Mouse (Mus musculus): ENCODE measurements at regions not wholly inside any gene's neighbourhood (a gene's known extent, or its start where the extent isn't known, plus 50 kb on each side); places are given as distances from the start of the nearest gene placed in this dataset.

- 37% methylated on average over 10 of the region's 12 CpGs for WGBS
- Histone ChIP-seq H3K4me3 (no peak overlapping the region), H3K4me2 (peak overlapping the region; percentile 36), H3K36me3 (no peaks in the 10 kb centered on the region), H3K9ac (peak overlapping the region; percentile 29; the same call in 1 of the 2 replicates), H3K4me1 (replicated peaks) (peaks cover 22% of the 10 kb centered on the region), H3K27ac (peak overlapping the region; percentile 73), H3K9me3 (no peaks in the 10 kb centered on the region), H3K27me3 (no peaks in the 10 kb centered on the region)
- peak; percentile 86 for ATAC-seq (ENCODE audit: low FRiP score)
Observed at GRCm38 (mm10) chr15:57589404-57590377, 112.3 kb upstream of the Slc22a22 start.

GRCm38 (mm10) chr15:57585411-57585810 lies 108.0 kb upstream of the Slc22a22 start:
- no peak overlapping the region for H3K27ac ChIP-seq
- no peak overlapping the region for H3K4me3 ChIP-seq
- H3K36me3 ChIP-seq = no peaks in the 10 kb centered on the region
- no peak for ATAC-seq (ENCODE audit: low FRiP score)
- WGBS = 70% methylated on average over 1 of the region's 1 CpGs
- no peaks in the 10 kb centered on the region for H3K9me3 ChIP-seq
- H3K4me2 ChIP-seq = no peak overlapping the region
- no peaks in the 10 kb centered on the region for H3K27me3 ChIP-seq
- no peak overlapping the region for H3K9ac ChIP-seq
- peaks cover 13% of the 10 kb centered on the region for H3K4me1 ChIP-seq (replicated peaks)

GRCm38 (mm10) chr15:57584498-57584897 lies 107.1 kb upstream of the Slc22a22 start:
- whole genome bisulfite sequencing = 94% methylated on average over 11 of the region's 11 CpGs
- Histone ChIP-seq H3K4me1 (replicated peaks) (peaks cover 4% of the 10 kb centered on the region), H3K4me2 (no peak overlapping the region), H3K9me3 (no peaks in the 10 kb centered on the region), H3K36me3 (no peaks in the 10 kb centered on the region), H3K4me3 (no peak overlapping the region), H3K27ac (no peak overlapping the region), H3K27me3 (no peaks in the 10 kb centered on the region), H3K9ac (no peak overlapping the region)
- no peak for ATAC-seq (ENCODE audit: low FRiP score)

GRCm38 (mm10) chr15:57581266-57581665 lies 103.8 kb upstream of the Slc22a22 start:
- no peak overlapping the region for H3K4me3 ChIP-seq
- ATAC-seq (ENCODE audit: low FRiP score) = no peak
- H3K9me3 ChIP-seq = peaks cover 6% of the 10 kb centered on the region; the same call in 1 of the 2 replicates
- H3K27me3 ChIP-seq = no peaks in the 10 kb centered on the region
- H3K4me1 ChIP-seq (replicated peaks) = no peaks in the 10 kb centered on the region
- H3K4me2 ChIP-seq = no peak overlapping the region
- no peak overlapping the region for H3K9ac ChIP-seq
- no peaks in the 10 kb centered on the region for H3K36me3 ChIP-seq
- H3K27ac ChIP-seq = no peak overlapping the region

- no peaks in the 10 kb centered on the region for H3K4me1 ChIP-seq (replicated peaks)
- H3K27ac ChIP-seq = no peak overlapping the region
- H3K4me3 ChIP-seq = no peak overlapping the region
- WGBS = 63% methylated on average over 2 of the region's 2 CpGs
- H3K4me2 ChIP-seq = no peak overlapping the region
- H3K9ac ChIP-seq = no peak overlapping the region
- no peaks in the 10 kb centered on the region for H3K36me3 ChIP-seq
- H3K27me3 ChIP-seq = no peaks in the 10 kb centered on the region
- H3K9me3 ChIP-seq = peaks cover 6% of the 10 kb centered on the region; the same call in 1 of the 2 replicates
- ATAC-seq (ENCODE audit: low FRiP score) = no peak
Observed at GRCm38 (mm10) chr15:57578794-57579193, 101.4 kb upstream of the Slc22a22 start.

- Histone ChIP-seq H3K9ac (no peak overlapping the region), H3K4me1 (replicated peaks) (no peaks in the 10 kb centered on the region), H3K27me3 (no peaks in the 10 kb centered on the region), H3K27ac (no peak overlapping the region), H3K4me3 (no peak overlapping the region), H3K36me3 (no peaks in the 10 kb centered on the region), H3K9me3 (peaks cover 6% of the 10 kb centered on the region; the same call in 1 of the 2 replicates), H3K4me2 (no peak overlapping the region)
- 44% methylated on average over 2 of the region's 2 CpGs for WGBS
- ATAC-seq (ENCODE audit: low FRiP score) = no peak
Observed at GRCm38 (mm10) chr15:57574080-57574618, 96.7 kb upstream of the Slc22a22 start.

- no peaks in the 10 kb centered on the region for H3K27me3 ChIP-seq
- H3K4me2 ChIP-seq = no peak overlapping the region
- WGBS = 80% methylated on average over 3 of the region's 3 CpGs
- no peaks in the 10 kb centered on the region for H3K9me3 ChIP-seq
- no peaks in the 10 kb centered on the region for H3K4me1 ChIP-seq (replicated peaks)
- no peak overlapping the region for H3K27ac ChIP-seq
- ATAC-seq (ENCODE audit: low FRiP score) = no peak
- H3K36me3 ChIP-seq = no peaks in the 10 kb centered on the region
- H3K9ac ChIP-seq = no peak overlapping the region
- H3K4me3 ChIP-seq = no peak overlapping the region
Observed at GRCm38 (mm10) chr15:57572460-57572859, 95.0 kb upstream of the Slc22a22 start.

- 58% methylated on average over 5 of the region's 5 CpGs for WGBS
- H3K36me3 ChIP-seq = no peaks in the 10 kb centered on the region
- no peak overlapping the region for H3K4me2 ChIP-seq
- no peaks in the 10 kb centered on the region for H3K27me3 ChIP-seq
- no peak for ATAC-seq (ENCODE audit: low FRiP score)
- H3K4me1 ChIP-seq (replicated peaks) = no peaks in the 10 kb centered on the region
- no peaks in the 10 kb centered on the region for H3K9me3 ChIP-seq
- no peak overlapping the region for H3K4me3 ChIP-seq
- H3K9ac ChIP-seq = no peak overlapping the region
- H3K27ac ChIP-seq = no peak overlapping the region
Observed at GRCm38 (mm10) chr15:57568006-57568630, 90.7 kb upstream of the Slc22a22 start.

- Histone ChIP-seq H3K4me2 (no peak overlapping the region), H3K4me1 (replicated peaks) (no peaks in the 10 kb centered on the region), H3K27ac (no peak overlapping the region), H3K4me3 (no peak overlapping the region), H3K9me3 (no peaks in the 10 kb centered on the region), H3K27me3 (no peaks in the 10 kb centered on the region), H3K36me3 (no peaks in the 10 kb centered on the region), H3K9ac (no peak overlapping the region)
- no peak for ATAC-seq (ENCODE audit: low FRiP score)
- 32% methylated on average over 2 of the region's 2 CpGs for WGBS
Observed at GRCm38 (mm10) chr15:57547154-57547553, 69.7 kb upstream of the Slc22a22 start.

- H3K9me3 ChIP-seq = no peaks in the 10 kb centered on the region
- H3K4me3 ChIP-seq = no peak overlapping the region
- no peak overlapping the region for H3K27ac ChIP-seq
- H3K27me3 ChIP-seq = no peaks in the 10 kb centered on the region
- no peak overlapping the region for H3K4me2 ChIP-seq
- no peaks in the 10 kb centered on the region for H3K4me1 ChIP-seq (replicated peaks)
- no peak overlapping the region for H3K9ac ChIP-seq
- ATAC-seq (ENCODE audit: low FRiP score) = no peak
- 78% methylated on average over 4 of the region's 4 CpGs for WGBS
- no peaks in the 10 kb centered on the region for H3K36me3 ChIP-seq
Observed at GRCm38 (mm10) chr15:57545141-57545540, 67.7 kb upstream of the Slc22a22 start.

- no peak overlapping the region for H3K27ac ChIP-seq
- no peak overlapping the region for H3K4me3 ChIP-seq
- H3K36me3 ChIP-seq = no peaks in the 10 kb centered on the region
- ATAC-seq (ENCODE audit: low FRiP score) = no peak
- H3K4me2 ChIP-seq = no peak overlapping the region
- H3K9me3 ChIP-seq = no peaks in the 10 kb centered on the region
- no peaks in the 10 kb centered on the region for H3K4me1 ChIP-seq (replicated peaks)
- no peak overlapping the region for H3K9ac ChIP-seq
- no peaks in the 10 kb centered on the region for H3K27me3 ChIP-seq
- WGBS = 85% methylated on average over 3 of the region's 3 CpGs
Observed at GRCm38 (mm10) chr15:57543985-57544384, 66.6 kb upstream of the Slc22a22 start.

GRCm38 (mm10) chr15:57542630-57543029 lies 65.2 kb upstream of the Slc22a22 start:
- Histone ChIP-seq H3K4me1 (replicated peaks) (no peaks in the 10 kb centered on the region), H3K9ac (no peak overlapping the region), H3K4me2 (no peak overlapping the region), H3K27me3 (no peaks in the 10 kb centered on the region), H3K9me3 (no peaks in the 10 kb centered on the region), H3K36me3 (no peaks in the 10 kb centered on the region), H3K27ac (no peak overlapping the region), H3K4me3 (no peak overlapping the region)
- WGBS = 41% methylated on average over 3 of the region's 3 CpGs
- ATAC-seq (ENCODE audit: low FRiP score) = no peak
